In genomic region chr15:87544401-87545129, GRCm38 (mm10) we compare ENCODE assay signal across 8 mouse cellular contexts. TPM values are rescaled to one million over a fixed set of nuclear protein-coding genes. Genes with fewer than 3 reads are reported as not detected.
DNase-seq lines count a peak whose midpoint lies in the region; ATAC-seq and TF ChIP-seq lines count a peak whose summit lies in the region.

No protein-coding gene starts in this region.

- H3K4me3 ChIP-seq in heart, embryonic 11.5 days (ENCODE audit: low read depth, low read length): peak overlapping the region; percentile 46
- H3K4me3 ChIP-seq in embryonic facial prominence, embryonic 14.5 days (ENCODE audit: low read depth, low read length): peak overlapping the region; percentile 58
- peak overlapping the region; percentile 63 for H3K4me3 ChIP-seq in hindbrain, embryonic 12.5 days
- 0 out of 2 replicates have a peak overlapping the region, but pooled peaks have one; percentile 4 for H3K4me3 ChIP-seq in liver, postnatal 0 days (ENCODE audit: low read depth, low read length)

- H3K27ac ChIP-seq in heart, embryonic 11.5 days (ENCODE audit: low read depth, low read length): no peak overlapping the region
- H3K27ac ChIP-seq in embryonic facial prominence, embryonic 14.5 days (replicated peaks; ENCODE audit: low read depth, low read length): no peak overlapping the region
- H3K27ac ChIP-seq in hindbrain, embryonic 12.5 days: peak overlapping the region; percentile 77
- H3K27ac ChIP-seq in liver, postnatal 0 days (ENCODE audit: low read depth): no peak overlapping the region

- no peaks in the 10 kb centered on the region for H3K9me3 ChIP-seq in heart, embryonic 11.5 days (replicated peaks; ENCODE audit: control insufficient read depth, low read length)
- H3K9me3 ChIP-seq in embryonic facial prominence, embryonic 14.5 days (ENCODE audit: control insufficient read depth, low read length): no peaks in the 10 kb centered on the region
- no peaks in the 10 kb centered on the region for H3K9me3 ChIP-seq in hindbrain, embryonic 12.5 days (replicated peaks)
- no peaks in the 10 kb centered on the region for H3K9me3 ChIP-seq in liver, postnatal 0 days (ENCODE audit: low read length)

- DNase-seq in heart, adult 9 months (ENCODE audit: low spot score in 2 of 2): no peak
- DNase-seq in adrenal gland, postnatal 25 days: peak; percentile 18
- DNase-seq in embryonic facial prominence, embryonic 14.5 days (ENCODE audit: low spot score): peak; percentile 83
- peak; percentile 47 for DNase-seq in liver, postnatal 0 days
- DNase-seq in right cerebral cortex, postnatal 10 days (ENCODE audit: low spot score in 2 of 2): peak; percentile 62 to 65
- no peak for DNase-seq in spleen, postnatal 4 days (ENCODE audit: low spot score in 2 of 2)

- under 1% methylated on average over 75 of the region's 84 CpGs for WGBS in heart, embryonic 11.5 days (ENCODE audit: insufficient replicate concordance)
- under 1% methylated on average over 42 of the region's 84 CpGs for WGBS in embryonic facial prominence, embryonic 14.5 days
- WGBS in hindbrain, embryonic 12.5 days: under 1% methylated on average over 77 of the region's 84 CpGs
- WGBS in liver, postnatal 0 days (ENCODE audit: insufficient replicate concordance): 2% methylated on average over 67 of the region's 84 CpGs

- no peak overlapping the region for H3K9ac ChIP-seq in heart, embryonic 11.5 days (ENCODE audit: low read depth, low read length)
- peak overlapping the region; percentile 65 for H3K9ac ChIP-seq in embryonic facial prominence, embryonic 14.5 days (ENCODE audit: low read depth, low read length)
- peak overlapping the region; percentile 85 for H3K9ac ChIP-seq in hindbrain, embryonic 12.5 days
- no peak overlapping the region for H3K9ac ChIP-seq in liver, postnatal 0 days (replicated peaks)

- H3K4me2 ChIP-seq in heart, embryonic 11.5 days: peak overlapping the region; percentile 91
- H3K4me2 ChIP-seq in embryonic facial prominence, embryonic 14.5 days (ENCODE audit: low read depth, low read length): peak overlapping the region; percentile 98
- peak overlapping the region; percentile 70 for H3K4me2 ChIP-seq in hindbrain, embryonic 12.5 days (replicated peaks)
- peak overlapping the region; percentile 48; the same call in 1 of the 2 replicates for H3K4me2 ChIP-seq in liver, postnatal 0 days (ENCODE audit: low read depth, low read length)

- no peak for TF ChIP-seq CTCF in liver, postnatal 0 days (IDR thresholded peaks at IDR 0.05; ENCODE audit: low read depth)

- TF ChIP-seq EP300 in liver, postnatal 0 days (IDR thresholded peaks at IDR 0.05; ENCODE audit: low read depth): no peak

- H3K36me3 ChIP-seq in heart, embryonic 11.5 days (ENCODE audit: control insufficient read depth, insufficient read depth, low read length): no peaks in the 10 kb centered on the region
- H3K36me3 ChIP-seq in embryonic facial prominence, embryonic 14.5 days (ENCODE audit: control insufficient read depth, insufficient read depth, low read length): no peaks in the 10 kb centered on the region
- H3K36me3 ChIP-seq in hindbrain, embryonic 12.5 days: no peaks in the 10 kb centered on the region
- no peaks in the 10 kb centered on the region for H3K36me3 ChIP-seq in liver, postnatal 0 days (replicated peaks; ENCODE audit: insufficient read depth, low read length)

- peaks cover 78% of the 10 kb centered on the region for H3K27me3 ChIP-seq in heart, embryonic 11.5 days (ENCODE audit: control insufficient read depth, insufficient read depth, low read length)
- peaks cover 64% of the 10 kb centered on the region for H3K27me3 ChIP-seq in embryonic facial prominence, embryonic 14.5 days (replicated peaks; ENCODE audit: control insufficient read depth, insufficient read depth, low read length)
- peaks cover 12% of the 10 kb centered on the region for H3K27me3 ChIP-seq in hindbrain, embryonic 12.5 days
- H3K27me3 ChIP-seq in liver, postnatal 0 days (ENCODE audit: insufficient read depth, low read length): peaks cover 46% of the 10 kb centered on the region

- peak; percentile 28 for ATAC-seq in heart, embryonic 11.5 days (replicated peaks; ENCODE audit: insufficient number of reproducible peaks, low FRiP score, low TSS enrichment)
- ATAC-seq in embryonic facial prominence, embryonic 14.5 days (ENCODE audit: low read depth): peak; percentile 78
- peak; percentile 72 for ATAC-seq in hindbrain, embryonic 12.5 days (ENCODE audit: low FRiP score)
- peak; percentile 74 for ATAC-seq in liver, postnatal 0 days

- H3K4me1 ChIP-seq in heart, embryonic 11.5 days (ENCODE audit: control insufficient read depth, insufficient read depth, low read length): no peaks in the 10 kb centered on the region
- H3K4me1 ChIP-seq in embryonic facial prominence, embryonic 14.5 days (ENCODE audit: control insufficient read depth, insufficient read depth, low read length): no peaks in the 10 kb centered on the region
- peaks cover 48% of the 10 kb centered on the region for H3K4me1 ChIP-seq in hindbrain, embryonic 12.5 days
- no peaks in the 10 kb centered on the region for H3K4me1 ChIP-seq in liver, postnatal 0 days (ENCODE audit: insufficient read depth)

RNA-seq across cellular contexts. Expression of gene Fam19a5, which starts 0.5 kb away (rescaled TPM):
- 1.4 and 1.7 TPM in 2 replicates for polyA plus RNA-seq in heart, embryonic 11.5 days (2014; fragmentation: Nextera tagmentation; extraction: Ambion mirVana)
- 19.0 and 24.5 TPM in 2 replicates for total RNA-seq in adrenal gland, postnatal 25 days (2021)
- 4.7 and 5.8 TPM in 2 replicates for polyA plus RNA-seq in embryonic facial prominence, embryonic 14.5 days (2014; fragmentation: Nextera tagmentation; extraction: Ambion mirVana)
- 12.6 and 13.6 TPM in 2 replicates for polyA plus RNA-seq in hindbrain, embryonic 12.5 days (2016; fragmentation: Nextera tagmentation; extraction: Ambion mirVana)
- polyA plus RNA-seq in liver, postnatal 0 days (2015; fragmentation: Nextera tagmentation; extraction: Ambion mirVana): 0.04 TPM in 1 of 2 replicates, not detected in the other

Comparison
In these comparisons a context has a peak if more than half of its experiments do, and no peak if none do; other contexts are left out.
1. ATAC-seq: peak in every context shown above with its lines; median percentile 78 in embryonic facial prominence, embryonic 14.5 days; 74 in liver, postnatal 0 days; 72 in hindbrain, embryonic 12.5 days; 28 in heart, embryonic 11.5 days.
2. H3K4me2 ChIP-seq: peak in every context shown above with its lines; median percentile 98 in embryonic facial prominence, embryonic 14.5 days; 91 in heart, embryonic 11.5 days; 70 in hindbrain, embryonic 12.5 days; 48 in liver, postnatal 0 days.
3. H3K4me3 ChIP-seq: peak in every context shown above with its lines; median percentile 63 in hindbrain, embryonic 12.5 days; 58 in embryonic facial prominence, embryonic 14.5 days; 46 in heart, embryonic 11.5 days; 4 in liver, postnatal 0 days.
4. H3K9ac ChIP-seq: peak in embryonic facial prominence, embryonic 14.5 days (single experiment) and hindbrain, embryonic 12.5 days (single experiment); none in heart, embryonic 11.5 days (single experiment) and liver, postnatal 0 days (single experiment).
5. DNase-seq: peak in adrenal gland, postnatal 25 days (single experiment), embryonic facial prominence, embryonic 14.5 days (single experiment), liver, postnatal 0 days (single experiment) and right cerebral cortex, postnatal 10 days (2 of 2); none in heart, adult 9 months (0 of 2) and spleen, postnatal 4 days (0 of 2).